Mouse (Mus musculus): Measurements from ENCODE around the gene Nfkb2. TPM values are rescaled to one million over a fixed set of nuclear protein-coding genes. Genes with fewer than 3 reads are reported as not detected.

The Nfkb2 gene
- polyA plus RNA-seq, 1 experiment from 2014 or later: 2.1 TPM

GRCm38 (mm10) chr19:46344710-46345419 is 40.7 kb downstream of the Nfkb2 start:
- peaks cover 5% of the 10 kb centered on the region; the same call in 1 of the 2 replicates for H3K4me1 ChIP-seq (ENCODE audit: control insufficient read depth, insufficient read depth, low read length)
- no peak overlapping the region for H3K4me2 ChIP-seq (ENCODE audit: low read length)
- H3K9me3 ChIP-seq (ENCODE audit: control insufficient read depth, low read length): no peaks in the 10 kb centered on the region
- H3K27ac ChIP-seq (replicated peaks; ENCODE audit: low read depth, low read length): no peak overlapping the region
- no peaks in the 10 kb centered on the region for H3K36me3 ChIP-seq (ENCODE audit: control insufficient read depth, insufficient read depth, low read length)
- DNase-seq (no peak), ATAC-seq (ENCODE audit: low FRiP score, low TSS enrichment) (no peak)
- H3K9ac ChIP-seq (replicated peaks; ENCODE audit: low read length): no peak overlapping the region
- 25% methylated on average over 7 of the region's 7 CpGs for whole genome bisulfite sequencing
- peaks cover under 1% of the 10 kb centered on the region; the same call in 1 of the 2 replicates for H3K27me3 ChIP-seq (ENCODE audit: control insufficient read depth, insufficient read depth, low read length)
- no peak overlapping the region for H3K4me3 ChIP-seq (replicated peaks; ENCODE audit: low read depth, low read length)

- H3K27me3 ChIP-seq (ENCODE audit: control insufficient read depth, insufficient read depth, low read length): peaks cover 3% of the 10 kb centered on the region; the same call in 1 of the 2 replicates
- H3K9me3 ChIP-seq (ENCODE audit: control insufficient read depth, low read length): no peaks in the 10 kb centered on the region
- no peaks in the 10 kb centered on the region for H3K36me3 ChIP-seq (ENCODE audit: control insufficient read depth, insufficient read depth, low read length)
- no peak overlapping the region for H3K4me2 ChIP-seq (ENCODE audit: low read length)
- WGBS: 100% methylated on average over 1 of the region's 1 CpGs
- no peak overlapping the region for H3K4me3 ChIP-seq (replicated peaks; ENCODE audit: low read depth, low read length)
- ATAC-seq (ENCODE audit: low FRiP score, low TSS enrichment) (no peak), DNase-seq (no peak)
- peaks cover 6% of the 10 kb centered on the region; the same call in 1 of the 2 replicates for H3K4me1 ChIP-seq (ENCODE audit: control insufficient read depth, insufficient read depth, low read length)
- no peak overlapping the region for H3K27ac ChIP-seq (replicated peaks; ENCODE audit: low read depth, low read length)
- H3K9ac ChIP-seq (replicated peaks; ENCODE audit: low read length): no peak overlapping the region
These were observed 43.0 kb downstream of the Nfkb2 start for GRCm38 (mm10) chr19:46347146-46347545.

GRCm38 (mm10) chr19:46347936-46348668 is 44.0 kb downstream of the Nfkb2 start:
- WGBS: 31% methylated on average over 14 of the region's 14 CpGs
- peaks cover 6% of the 10 kb centered on the region; the same call in 1 of the 2 replicates for H3K4me1 ChIP-seq (ENCODE audit: control insufficient read depth, insufficient read depth, low read length)

GRCm38 (mm10) chr19:46348761-46349458 is 44.8 kb downstream of the Nfkb2 start:
- DNase-seq (peak; percentile 95), ATAC-seq (ENCODE audit: low FRiP score, low TSS enrichment) (peak; percentile 92)
- under 1% methylated on average over 78 of the region's 78 CpGs for WGBS
- peak overlapping the region; percentile 89 for H3K4me2 ChIP-seq (ENCODE audit: low read length)
- H3K36me3 ChIP-seq (ENCODE audit: control insufficient read depth, insufficient read depth, low read length): no peaks in the 10 kb centered on the region
- peak overlapping the region; percentile 90 for H3K27ac ChIP-seq (replicated peaks; ENCODE audit: low read depth, low read length)
- H3K4me3 ChIP-seq (replicated peaks; ENCODE audit: low read depth, low read length): peak overlapping the region; percentile 62
- no peaks in the 10 kb centered on the region for H3K9me3 ChIP-seq (ENCODE audit: control insufficient read depth, low read length)
- H3K9ac ChIP-seq (replicated peaks; ENCODE audit: low read length): peak overlapping the region; percentile 79
- H3K4me1 ChIP-seq (ENCODE audit: control insufficient read depth, insufficient read depth, low read length): peaks cover 6% of the 10 kb centered on the region; the same call in 1 of the 2 replicates
- H3K27me3 ChIP-seq (ENCODE audit: control insufficient read depth, insufficient read depth, low read length): peaks cover 3% of the 10 kb centered on the region; the same call in 1 of the 2 replicates

More at GRCm38 (mm10) chr19:46347936-46348668, 44.0 kb downstream of the Nfkb2 start:
- Histone ChIP-seq H3K27ac (replicated peaks; ENCODE audit: low read depth, low read length) (peak overlapping the region; percentile 90), H3K9ac (replicated peaks; ENCODE audit: low read length) (peak overlapping the region; percentile 79), H3K9me3 (ENCODE audit: control insufficient read depth, low read length) (no peaks in the 10 kb centered on the region), H3K36me3 (ENCODE audit: control insufficient read depth, insufficient read depth, low read length) (no peaks in the 10 kb centered on the region), H3K27me3 (ENCODE audit: control insufficient read depth, insufficient read depth, low read length) (peaks cover 3% of the 10 kb centered on the region; the same call in 1 of the 2 replicates), H3K4me2 (ENCODE audit: low read length) (peak overlapping the region; percentile 89), H3K4me3 (replicated peaks; ENCODE audit: low read depth, low read length) (peak overlapping the region; percentile 62)
- ATAC-seq (ENCODE audit: low FRiP score, low TSS enrichment): no peak
- DNase-seq: no peak

- H3K4me2 ChIP-seq (ENCODE audit: low read length): peak overlapping the region; percentile 89
- no peak for DNase-seq
- H3K9me3 ChIP-seq (ENCODE audit: control insufficient read depth, low read length): no peaks in the 10 kb centered on the region
- H3K36me3 ChIP-seq (ENCODE audit: control insufficient read depth, insufficient read depth, low read length): no peaks in the 10 kb centered on the region
- H3K27me3 ChIP-seq (ENCODE audit: control insufficient read depth, insufficient read depth, low read length): peaks cover 3% of the 10 kb centered on the region; the same call in 1 of the 2 replicates
- H3K4me3 ChIP-seq (replicated peaks; ENCODE audit: low read depth, low read length): peak overlapping the region; percentile 62
- peak overlapping the region; percentile 79 for H3K9ac ChIP-seq (replicated peaks; ENCODE audit: low read length)
- 23% methylated on average over 6 of the region's 6 CpGs for WGBS
- peaks cover 6% of the 10 kb centered on the region; the same call in 1 of the 2 replicates for H3K4me1 ChIP-seq (ENCODE audit: control insufficient read depth, insufficient read depth, low read length)
- 0 out of 2 replicates have a peak overlapping the region, but pooled peaks have one; percentile 90 for H3K27ac ChIP-seq (replicated peaks; ENCODE audit: low read depth, low read length)
- no peak for ATAC-seq (ENCODE audit: low FRiP score, low TSS enrichment)
These were observed 45.4 kb downstream of the Nfkb2 start for GRCm38 (mm10) chr19:46349550-46349949.

- Histone ChIP-seq H3K9me3 (ENCODE audit: control insufficient read depth, low read length) (no peaks in the 10 kb centered on the region), H3K4me3 (replicated peaks; ENCODE audit: low read depth, low read length) (peak within 1 kb of the TSS; percentile 62), H3K4me2 (ENCODE audit: low read length) (peak within 1 kb of the TSS; percentile 89), H3K36me3 (ENCODE audit: control insufficient read depth, insufficient read depth, low read length) (no peaks in the 10 kb centered on the region), H3K9ac (replicated peaks; ENCODE audit: low read length) (peak within 1 kb of the TSS; percentile 79), H3K4me1 (ENCODE audit: control insufficient read depth, insufficient read depth, low read length) (peaks cover 6% of the 10 kb centered on the region; the same call in 1 of the 2 replicates), H3K27ac (replicated peaks; ENCODE audit: low read depth, low read length) (peak within 1 kb of the TSS; percentile 90), H3K27me3 (ENCODE audit: control insufficient read depth, insufficient read depth, low read length) (peaks cover 3% of the 10 kb centered on the region; the same call in 1 of the 2 replicates)
- ATAC-seq (ENCODE audit: low FRiP score, low TSS enrichment): no peak
- DNase-seq: no peak
- 64% methylated on average over 10 of the region's 10 CpGs for WGBS
These were observed 46.2 kb downstream of the Nfkb2 start, which contains the start of gene 2310034G01Rik for GRCm38 (mm10) chr19:46350168-46350932. Gene 2310034G01Rik (minus strand): TSS chr19:46350302.

- Histone ChIP-seq H3K27me3 (ENCODE audit: control insufficient read depth, insufficient read depth, low read length) (peaks cover 9% of the 10 kb centered on the region; the same call in 1 of the 2 replicates), H3K27ac (replicated peaks; ENCODE audit: low read depth, low read length) (no peak overlapping the region), H3K4me3 (replicated peaks; ENCODE audit: low read depth, low read length) (peak overlapping the region; percentile 42), H3K4me1 (ENCODE audit: control insufficient read depth, insufficient read depth, low read length) (0 out of 2 replicates have a peak, but pooled peaks cover 4% of the 10 kb centered on the region), H3K36me3 (ENCODE audit: control insufficient read depth, insufficient read depth, low read length) (no peaks in the 10 kb centered on the region), H3K9me3 (ENCODE audit: control insufficient read depth, low read length) (no peaks in the 10 kb centered on the region), H3K4me2 (ENCODE audit: low read length) (peak overlapping the region; percentile 69), H3K9ac (replicated peaks; ENCODE audit: low read length) (peak overlapping the region; percentile 57)
- DNase-seq (peak; percentile 96), ATAC-seq (ENCODE audit: low FRiP score, low TSS enrichment) (peak; percentile 86; the same call in 1 of the 2 replicates)
- WGBS: under 1% methylated on average over 29 of the region's 29 CpGs
These were observed 52.6 kb downstream of the Nfkb2 start for GRCm38 (mm10) chr19:46356701-46357138.
